Mouse (Mus musculus) urinary bladder, postnatal 4 days (tissue): ENCODE results near the gene Sacs.

Source experiments
- DNase-seq, 2 experiments: peaks; one replicate each; pipeline ENCODE4 v3.0.0; 2021 to 2022; ENCODE audit warnings: low spot score in 2 of 2

Gene Sacs

GRCm38 (mm10) chr14:61237101-61237654 lies 98.9 kb downstream of the Sacs start:
- DNase-seq = no peak

GRCm38 (mm10) chr14:61238751-61239150 lies 100.5 kb downstream of the Sacs start:
- no peak for DNase-seq

DNA sequence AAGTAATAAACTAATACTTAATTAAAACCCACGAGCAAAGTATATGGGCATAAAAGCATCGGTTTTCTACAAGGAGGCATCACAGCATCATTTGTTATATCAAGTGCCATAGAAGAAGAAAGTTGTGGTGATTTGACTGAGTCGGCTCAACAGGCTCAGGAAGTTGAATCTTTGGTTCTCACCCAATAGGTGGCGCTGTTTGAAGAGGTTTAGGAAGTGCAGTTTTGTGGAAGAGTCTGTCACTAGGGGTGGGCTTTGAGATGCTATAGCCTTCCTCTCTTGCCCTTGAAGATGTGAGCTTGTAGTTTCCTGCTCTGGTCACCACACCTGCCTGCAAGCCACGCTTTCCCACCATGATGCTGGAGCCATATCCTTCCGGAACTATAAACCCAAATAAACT lies 104.4 kb downstream of the Sacs start:
- no peak for DNase-seq

GRCm38 (mm10) chr14:61246444-61246843 lies 108.2 kb downstream of the Sacs start:
- no peak for DNase-seq

DNA sequence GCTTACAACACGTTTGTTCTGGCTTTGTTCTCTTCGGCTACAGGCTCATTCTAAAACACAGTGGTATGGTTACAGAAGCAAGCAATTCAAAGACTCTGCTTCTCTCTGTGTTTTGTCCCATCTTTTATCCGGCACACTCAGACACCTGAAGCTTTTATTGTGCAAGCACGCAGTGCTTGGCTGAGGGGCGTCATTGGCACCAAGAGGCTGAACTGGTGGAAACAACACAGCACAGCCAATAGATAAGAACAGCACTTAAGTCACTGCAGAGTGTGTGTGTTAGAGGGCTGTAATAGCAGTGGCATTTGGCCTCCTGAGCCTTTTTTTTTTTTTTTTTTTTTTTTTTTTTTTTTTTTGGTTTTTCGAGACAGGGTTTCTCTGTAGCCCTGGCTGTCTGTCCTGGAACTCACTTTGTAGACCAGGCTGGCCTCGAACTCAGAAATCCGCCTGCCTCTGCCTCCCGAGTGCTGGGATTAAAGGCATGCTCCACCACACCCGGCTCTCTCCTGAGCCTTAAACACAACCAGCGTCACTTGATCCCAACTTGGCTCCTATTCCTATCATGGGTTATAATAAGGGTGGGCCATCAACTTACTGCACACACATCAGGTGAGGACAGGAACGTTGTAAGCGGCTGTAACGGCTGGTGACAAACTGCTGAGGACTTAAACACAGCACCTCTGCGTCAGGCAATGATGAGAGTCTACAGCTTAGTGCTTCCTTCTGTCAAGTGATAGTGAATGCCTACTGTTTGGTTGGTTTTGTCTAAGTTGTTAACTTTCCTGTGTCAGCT lies 114.5 kb downstream of the Sacs start:
- no peak for DNase-seq

DNA sequence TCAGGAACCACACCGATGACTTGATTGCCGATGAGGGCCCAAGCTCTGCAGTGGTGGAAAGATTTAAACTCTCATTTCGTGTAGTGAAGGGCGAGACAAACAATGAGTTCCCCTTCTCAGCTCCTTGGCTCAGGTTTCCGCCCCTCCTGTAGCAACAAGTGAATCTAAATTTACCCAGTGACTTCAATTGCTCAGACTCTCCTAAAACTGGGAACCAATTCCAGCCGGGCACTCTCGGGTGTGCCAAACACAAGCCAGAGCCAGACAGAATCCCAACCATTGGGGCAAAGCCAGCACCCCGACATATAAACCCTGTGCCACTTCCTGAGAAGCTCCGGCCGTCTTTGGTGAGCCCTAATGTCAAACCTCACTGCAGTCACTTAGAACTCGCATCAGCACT lies 120.1 kb downstream of the Sacs start, which contains the start of gene Sgcg:
TSS of gene Sgcg (minus strand) at position 139 of the 400 bp plus-strand sequence.
- DNase-seq = no peak

DNA sequence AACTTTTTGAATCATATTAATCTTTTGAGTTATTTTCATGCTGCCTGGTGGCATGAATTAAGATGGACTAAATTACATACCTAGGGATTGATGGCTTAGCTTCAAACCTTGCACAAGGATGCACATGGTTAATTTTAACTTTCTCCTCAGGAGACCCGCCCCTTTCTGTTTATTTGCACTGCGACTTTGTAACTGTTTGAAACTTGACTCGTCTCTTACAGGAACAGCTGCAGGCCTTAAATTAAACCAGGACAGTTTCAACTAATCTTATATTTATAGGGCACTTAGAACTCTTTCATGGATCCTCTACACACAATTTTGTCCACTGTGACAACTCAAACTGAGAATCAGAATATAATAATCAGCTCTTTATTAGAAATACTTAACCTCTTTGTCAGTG lies 120.8 kb downstream of the Sacs start:
- DNase-seq = no peak

DNA sequence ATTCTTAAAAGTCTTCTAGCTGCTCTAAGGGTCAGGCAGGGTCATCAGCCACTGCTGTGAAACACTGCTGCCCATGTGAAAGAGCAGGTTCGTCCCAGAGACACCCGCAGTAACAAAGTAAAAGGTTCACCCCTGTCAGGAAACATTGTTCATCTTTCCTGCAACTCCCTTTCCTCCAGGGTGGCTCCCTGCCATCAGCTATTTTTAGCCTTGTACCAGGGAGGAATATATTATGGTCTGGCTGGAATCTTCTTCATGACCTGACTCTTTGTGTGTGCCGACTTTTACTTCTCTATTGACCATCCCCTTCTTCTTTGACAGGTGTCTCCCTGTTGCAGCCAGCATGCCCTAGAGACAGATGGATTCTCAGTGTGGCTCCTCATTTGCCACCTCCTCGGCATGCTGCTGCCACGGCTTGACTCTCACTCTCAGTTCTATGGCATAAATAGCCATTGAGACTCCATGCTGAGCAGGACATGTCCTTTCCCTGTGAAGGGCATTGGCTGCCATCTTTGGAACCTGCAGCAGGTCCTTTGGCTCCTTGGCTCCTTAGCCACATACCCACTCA lies 129.7 kb downstream of the Sacs start:
- DNase-seq = no peak

DNA sequence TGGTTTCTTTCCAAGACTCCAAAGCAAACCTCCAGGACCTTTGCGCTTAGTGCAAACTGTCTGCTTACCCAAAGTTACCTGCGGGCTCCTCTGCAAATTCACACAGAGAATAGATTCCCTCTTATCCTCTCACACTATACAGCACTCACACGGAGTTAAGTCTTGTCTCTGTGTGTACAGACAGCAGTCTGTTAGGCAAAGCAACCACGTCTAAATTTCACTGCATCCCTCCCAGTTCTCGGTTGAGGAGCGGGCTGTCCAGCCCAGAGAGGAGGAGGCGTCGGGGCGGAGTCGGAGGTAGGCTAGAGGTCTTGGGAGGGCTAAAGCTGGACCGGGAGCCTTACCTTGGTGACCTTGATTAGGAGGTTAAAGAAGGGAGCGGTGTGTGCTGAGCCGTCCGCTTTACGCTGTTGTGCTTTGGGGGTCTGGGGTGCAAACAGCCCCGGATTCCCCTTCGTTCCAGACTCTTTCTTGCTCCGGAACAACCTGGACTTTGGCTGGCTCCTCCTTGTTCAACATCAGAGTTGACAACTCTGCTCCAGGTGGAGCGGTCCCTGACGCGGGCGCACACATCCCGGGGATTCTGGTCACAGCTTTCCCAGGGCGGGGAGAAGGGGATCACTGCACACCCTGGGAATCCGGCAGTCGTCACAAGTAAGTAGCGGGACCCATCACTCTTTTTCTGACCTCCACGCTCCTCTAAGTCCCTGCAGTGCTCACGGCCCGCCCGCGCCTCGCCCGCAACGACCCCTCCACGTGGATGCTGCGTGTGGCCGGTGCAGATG lies 136.3 kb downstream of the Sacs start:
- no peak for DNase-seq

DNA sequence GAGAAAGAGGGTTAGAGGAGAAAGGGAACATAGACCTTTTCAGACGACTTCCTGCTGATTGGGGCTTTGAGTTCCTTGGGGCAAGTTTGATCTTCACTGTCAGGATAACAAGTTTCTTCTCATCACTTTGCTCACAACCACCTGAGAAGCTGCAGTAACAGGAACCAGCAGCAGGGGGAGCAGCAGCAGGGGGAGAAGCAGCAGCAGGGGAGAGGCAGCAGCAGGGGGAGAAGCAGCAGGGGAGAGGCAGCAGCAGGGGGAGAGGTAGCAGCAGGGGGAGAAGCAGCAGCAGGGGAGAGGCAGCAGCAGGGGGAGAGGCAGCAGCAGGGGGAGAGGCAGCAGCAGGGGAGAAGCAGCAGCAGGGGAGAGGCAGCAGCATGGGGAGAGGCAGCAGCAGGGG lies 139.0 kb downstream of the Sacs start:
- DNase-seq = peak in 1 of 2 experiments; percentile 68

DNA sequence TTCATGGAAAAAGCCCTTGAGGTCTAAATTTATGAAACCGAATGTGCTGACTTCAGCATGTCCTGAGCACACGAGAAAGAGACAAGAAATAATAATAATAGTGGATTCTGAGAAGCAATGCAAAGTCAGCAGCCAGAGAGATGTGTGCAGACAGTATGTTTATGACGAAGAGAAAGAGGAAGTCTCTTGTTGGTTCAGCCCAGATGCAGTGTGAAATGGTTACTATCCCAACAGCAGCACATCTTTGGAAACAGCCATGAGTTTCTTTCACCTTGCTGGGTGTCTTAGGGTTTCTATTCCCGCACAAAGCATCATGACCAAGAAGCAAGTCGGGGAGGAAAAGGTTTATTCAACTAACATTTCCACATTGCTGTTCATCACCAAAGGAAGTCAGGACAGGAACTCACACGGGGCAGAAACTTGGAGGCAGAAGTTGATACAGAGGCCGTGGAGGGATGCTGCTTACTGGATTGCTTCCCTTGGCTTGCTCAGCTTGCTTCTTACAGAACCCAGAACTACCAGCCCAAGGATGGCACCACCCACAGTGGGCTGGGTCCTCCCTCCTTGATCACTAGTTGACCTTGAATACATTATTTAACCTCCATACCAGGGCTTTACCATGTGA lies 140.5 kb downstream of the Sacs start:
- no peak for DNase-seq

DNA sequence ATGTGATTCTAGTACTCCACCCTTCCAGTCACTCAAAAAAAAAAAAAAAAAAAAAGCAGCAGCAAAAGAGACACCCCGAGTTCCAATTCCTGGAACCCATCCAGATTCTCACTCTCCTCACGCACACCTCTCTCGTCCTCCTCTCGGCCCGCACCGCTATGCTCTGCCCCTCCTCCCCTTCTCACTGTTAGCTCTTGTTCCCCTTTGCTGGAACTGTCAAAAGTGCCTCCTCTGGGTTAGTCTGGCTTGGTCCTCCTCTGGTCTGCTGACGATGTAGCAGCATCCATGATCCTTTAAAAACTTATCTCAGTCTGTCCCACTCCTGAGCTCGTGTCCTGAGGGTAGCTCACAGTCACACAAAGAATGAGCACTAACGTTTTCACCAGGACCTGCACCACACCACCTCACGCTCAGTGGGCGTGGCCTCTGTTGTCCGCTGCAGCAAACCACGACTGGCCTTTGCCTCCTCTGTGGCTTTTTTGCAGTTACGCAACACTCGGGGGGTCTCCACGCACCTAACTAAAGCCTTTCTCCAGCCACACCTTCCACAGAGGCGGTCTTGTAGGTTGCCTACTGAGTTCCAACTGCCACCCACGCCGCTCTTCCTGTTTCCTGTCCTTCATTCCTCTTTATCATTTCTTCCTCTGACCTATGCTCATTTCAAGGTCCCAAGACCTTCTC lies 150.5 kb downstream of the Sacs start:
- no peak for DNase-seq
